Mouse (Mus musculus): ENCODE measurements around the gene Rnf115. TPM values are rescaled to one million over a fixed set of nuclear protein-coding genes. Genes with fewer than 3 reads are reported as not detected.

Rnf115 gene
- total RNA-seq, 2 experiments from 2014 or later = 61.8 to 65.3 TPM

DNA sequence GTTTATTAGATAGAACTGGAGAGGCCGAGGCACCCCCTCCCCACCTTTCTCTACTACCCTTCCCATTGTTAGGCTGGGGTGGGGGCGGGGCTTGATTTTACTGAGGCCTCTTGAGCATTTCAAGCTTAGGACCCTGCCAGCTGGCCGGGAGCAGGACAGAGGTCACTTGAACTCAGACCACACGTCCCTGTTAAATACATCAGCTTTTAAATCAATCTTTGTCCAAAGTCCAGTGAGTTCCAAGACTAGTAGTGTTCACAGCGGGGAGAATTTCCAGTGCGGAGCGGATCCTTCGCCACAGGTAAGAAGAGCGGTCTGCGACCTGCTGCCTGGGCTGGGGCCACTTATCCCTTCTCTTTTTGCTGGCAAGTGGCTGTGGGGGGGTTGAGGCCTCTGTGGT, 102.4 kb downstream of the Rnf115 start:
- DNase-seq (ENCODE audit: low spot score in 2 of 2) = no peak

GRCm38 (mm10) chr3:96832930-96833329, 105.5 kb downstream of the Rnf115 start:
- DNase-seq (ENCODE audit: low spot score in 2 of 2) = no peak

DNA sequence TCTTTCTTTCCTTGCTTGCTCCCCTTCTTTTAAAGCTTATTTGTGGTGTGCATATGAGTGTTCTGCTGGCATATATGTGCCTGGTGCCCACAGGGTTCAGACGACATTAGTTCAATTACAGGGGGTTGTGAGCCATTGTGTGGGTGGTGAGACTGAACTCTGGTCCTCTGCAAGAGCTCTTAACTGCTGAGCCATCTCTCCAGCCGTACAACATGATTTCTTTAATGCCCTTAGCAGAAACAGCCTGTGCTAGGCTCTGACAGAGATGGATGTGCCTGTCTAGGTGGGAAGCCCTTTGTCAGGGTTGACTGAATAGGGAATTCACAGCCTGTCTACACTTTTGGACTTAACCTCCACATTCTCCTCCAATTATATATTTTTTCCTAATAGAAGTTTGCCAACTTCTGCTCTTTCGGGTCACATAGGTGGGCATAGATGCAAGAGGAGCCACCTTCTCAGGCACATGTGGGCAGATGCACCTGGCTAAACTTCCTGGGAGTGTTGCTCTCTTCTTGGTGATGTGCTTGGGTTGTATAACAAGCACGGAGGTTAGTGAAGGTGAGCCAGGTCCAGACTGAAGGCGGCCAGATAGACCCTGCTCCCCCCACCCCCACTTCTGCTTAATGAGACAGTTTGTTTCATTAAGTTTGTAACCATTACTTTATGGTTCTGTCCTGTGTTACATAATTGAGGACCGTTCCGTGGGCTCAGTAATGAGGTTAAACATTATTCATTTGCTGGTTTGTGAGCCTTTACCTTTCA, 107.3 kb downstream of the Rnf115 start:
- no peak for DNase-seq (ENCODE audit: low spot score in 2 of 2)

DNA sequence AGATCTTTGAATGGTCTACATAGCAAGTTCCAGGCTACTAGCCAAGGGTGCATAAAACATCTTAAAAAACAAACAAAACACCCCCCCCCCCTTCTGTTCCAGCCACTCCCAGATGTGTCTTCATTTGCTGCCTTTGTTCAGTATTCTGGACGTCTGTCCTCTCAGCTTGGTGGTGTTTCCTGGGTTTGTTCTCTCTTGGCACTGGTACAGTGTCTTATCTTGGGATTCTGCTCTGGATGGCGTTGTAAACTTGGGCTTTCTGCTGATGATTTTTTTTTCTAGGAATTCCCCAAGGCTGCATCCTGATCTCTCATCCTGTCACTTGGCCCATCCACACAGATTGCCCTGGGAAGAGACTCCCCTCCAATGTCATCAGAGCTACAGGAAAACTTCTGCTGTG, 109.0 kb downstream of the Rnf115 start:
- no peak for DNase-seq (ENCODE audit: low spot score in 2 of 2)

DNA sequence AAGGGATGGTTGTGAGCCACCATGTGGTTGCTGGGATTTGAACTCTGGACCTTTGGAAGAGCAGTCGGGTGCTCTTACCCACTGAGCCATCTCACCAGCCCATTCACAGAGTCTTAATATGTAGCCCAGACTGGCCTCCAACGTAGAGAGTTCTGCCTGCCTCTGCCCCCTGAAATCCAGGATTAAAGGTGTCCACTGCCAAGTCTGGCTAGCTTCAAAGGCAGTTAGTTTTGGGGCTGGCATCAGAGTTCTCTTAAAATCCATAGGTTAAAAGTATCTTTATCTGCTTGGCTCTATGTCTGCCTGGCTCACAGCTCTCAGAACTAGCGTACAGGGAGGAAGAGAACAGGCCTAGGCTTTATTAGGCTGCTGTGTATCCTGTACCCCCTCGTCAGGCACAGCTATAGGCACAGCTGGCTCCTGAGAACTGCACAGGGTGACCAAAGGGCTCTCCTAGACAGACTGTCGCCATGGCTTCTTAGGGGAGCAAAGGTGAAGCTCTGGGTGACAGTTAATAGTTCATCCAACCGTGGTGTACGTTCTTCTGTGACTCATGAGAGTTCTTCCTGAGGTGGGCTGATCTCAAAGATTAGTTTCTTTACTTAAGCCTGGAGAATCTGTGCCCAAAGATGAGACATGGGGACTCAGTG, 111.7 kb downstream of the Rnf115 start:
- no peak for DNase-seq (ENCODE audit: low spot score in 2 of 2)

Other genes with a start within 250 kb of the Rnf115 start
- 1 to 10 TPM; 1.3 to 1.5 TPM for gene Hfe2, start 202.5 kb upstream of the Rnf115 start, total RNA-seq (2021)
- gene Txnip, start 169.7 kb upstream of the Rnf115 start, total RNA-seq (2021) = 10 to 100 TPM; 19.4 to 25.9 TPM
- not detected for gene Gm16253, start 150.7 kb upstream of the Rnf115 start, total RNA-seq (2021)
- gene Polr3gl, start 133.5 kb upstream of the Rnf115 start, total RNA-seq (2021) = 10 to 100 TPM; 24.0 to 24.8 TPM
- gene Ankrd34a, start 131.0 kb upstream of the Rnf115 start, total RNA-seq (2021) = 10 to 100 TPM; 67.3 to 77.4 TPM
- 10 to 100 TPM; 20.8 to 21.5 TPM for gene Lix1l, start 126.5 kb upstream of the Rnf115 start, total RNA-seq (2021)
- gene Rbm8a, start 97.7 kb upstream of the Rnf115 start, total RNA-seq (2021) = 10 to 100 TPM; 41.5 to 49.6 TPM
- 10 to 100 TPM; 59.1 to 65.7 TPM for gene Pex11b, start 92.3 kb upstream of the Rnf115 start, total RNA-seq (2021)
- under 1 TPM; 0.59 to 0.65 TPM for gene Gm42957, start 92.2 kb upstream of the Rnf115 start, total RNA-seq (2021)
- 1 to 10 TPM; 2.3 to 2.5 TPM for gene Itga10, start 82.1 kb upstream of the Rnf115 start, total RNA-seq (2021)
- 1 to 10 TPM; 8.1 to 9.0 TPM for gene Ankrd35, start 57.5 kb upstream of the Rnf115 start, total RNA-seq (2021)
- 10 to 100 TPM; 34.5 to 34.8 TPM for gene Pias3, start 31.3 kb upstream of the Rnf115 start, total RNA-seq (2021)
- 10 to 100 TPM; 12.4 to 14.9 TPM for gene Nudt17, start 19.1 kb upstream of the Rnf115 start, total RNA-seq (2021)
- 10 to 100 TPM; 21.5 to 24.8 TPM for gene Polr3c, start within 50 bp of the Rnf115 start, total RNA-seq (2021)
- gene Pdzk1, start 101.6 kb downstream of the Rnf115 start, total RNA-seq (2021) = under 1 TPM in 1 of 2 experiments, not detected in 1; 0.23 TPM
- not detected for gene Cd160, start 101.7 kb downstream of the Rnf115 start, total RNA-seq (2021)
- under 1 TPM; 0.37 to 0.73 TPM for gene Gja5, start 177.0 kb downstream of the Rnf115 start, total RNA-seq (2021)
- 10 to 100 TPM; 46.9 to 51.0 TPM for gene Gpr89, start 177.7 kb downstream of the Rnf115 start, total RNA-seq (2021)
- not detected for gene Gja8, start 198.4 kb downstream of the Rnf115 start, total RNA-seq (2021)

Data from left cerebral cortex, adult 18-20 months (tissue).